ENCODE assay signal across 8 mouse cellular contexts in genomic region chr10:79959847-79960601, GRCm38 (mm10). TPM values are rescaled to one million over a fixed set of nuclear protein-coding genes. Genes with fewer than 3 reads are reported as not detected.
DNase-seq lines count a peak whose midpoint lies in the region; ATAC-seq and TF ChIP-seq lines count a peak whose summit lies in the region.

TSS of gene Wdr18 (plus strand) at chr10:79960152.

- peak within 1 kb of the TSS; percentile 91 for H3K9ac ChIP-seq in hindbrain, embryonic 13.5 days

- peak; percentile 81 for ATAC-seq in Patski
- ATAC-seq in hindbrain, embryonic 13.5 days (ENCODE audit: low FRiP score), result peak; percentile 98

- peak within 1 kb of the TSS; percentile 81 for H3K27ac ChIP-seq in hindbrain, embryonic 13.5 days

- TF ChIP-seq CTCF in Patski (IDR thresholded peaks at IDR 0.05), result no peak

- POLR2A ChIA-PET in Patski (lab: Charles Lee), result interaction anchor here (0.6 to 0.9 kb wide), 2 partner anchors 19 to 160 kb away, joined by 3 to 4 read pairs; no protein-coding TSS in a partner anchor

- peak within 1 kb of the TSS; percentile 92 for H3K4me2 ChIP-seq in hindbrain, embryonic 13.5 days

- H3K9me3 ChIP-seq in hindbrain, embryonic 13.5 days, result no peaks in the 10 kb centered on the region

- CTCF ChIA-PET in Patski (lab: Charles Lee), result interaction anchor here (0.6 to 3.2 kb wide), 24 partner anchors 9 to 207 kb away, joined by 3 to 42 read pairs (median 4); partner anchors contain the start of genes Arid3a, Cbarp and Tmem259

- in situ Hi-C loops in Patski (cut with MboI; ENCODE audit: low pct_unique_long_range_greater_than_20kb), result loop anchor here (5.0 to 10.0 kb wide), 3 partner anchors 38 to 125 kb away; partner anchors contain the start of gene R3hdm4

- peaks cover 13% of the 10 kb centered on the region for H3K4me1 ChIP-seq in hindbrain, embryonic 13.5 days (replicated peaks)

- no peaks in the 10 kb centered on the region for H3K27me3 ChIP-seq in Patski
- 0 out of 2 replicates have a peak, but pooled peaks cover 9% of the 10 kb centered on the region for H3K27me3 ChIP-seq in hindbrain, embryonic 13.5 days

- peak within 1 kb of the TSS; percentile 95 for H3K4me3 ChIP-seq in hindbrain, embryonic 13.5 days

- DNase-seq in Patski (ENCODE audit: low read depth, low spot score), result peak; percentile 100
- peak; percentile 99 to 100 for DNase-seq in cerebellum, postnatal 14 days
- DNase-seq in frontal cortex, postnatal 14 days (ENCODE audit: low spot score in 2 of 2), result peak; percentile 99 to 100
- DNase-seq in layer of hippocampus, postnatal 25 days (ENCODE audit: extremely low spot score in 1 of 2, low spot score in 1 of 2), result peak; percentile 98 to 99
- DNase-seq in lung, postnatal 25 days (ENCODE audit: low spot score), result peak; percentile 100
- peak; percentile 100 for DNase-seq in retina, embryonic 14.5 days (ENCODE audit: low spot score)
- DNase-seq in thymus, postnatal 4 days, result peak; percentile 99

- H3K36me3 ChIP-seq in hindbrain, embryonic 13.5 days, result peaks cover 34% of the 10 kb centered on the region

- under 1% methylated on average over 61 of the region's 61 CpGs for WGBS in hindbrain, embryonic 13.5 days

RNA-seq across cellular contexts. Expression of gene Wdr18, which starts in this region (rescaled TPM):
- 45.4 TPM for polyA plus RNA-seq in Patski (2021)
- polyA plus RNA-seq in hindbrain, embryonic 13.5 days (2015; fragmentation: Nextera tagmentation; extraction: Ambion mirVana), result 77.4 and 77.9 TPM in 2 replicates
- 10 to 100 TPM; 42.9 to 45.8 TPM for total RNA-seq in layer of hippocampus, postnatal 25 days (2021)

Comparison
In these comparisons a context has a peak if more than half of its experiments do, and no peak if none do; other contexts are left out.
1. Peak in every context shown above with its lines: DNase-seq, ATAC-seq, H3K4me3 ChIP-seq and H3K27ac ChIP-seq.